Mouse (Mus musculus): ENCODE measurements around the gene Olfr31.

GRCm38 (mm10) chr14:14352606-14353005 lies 30.0 kb downstream of the Olfr31 start:
- no peak for TF ChIP-seq TCF3 (IDR thresholded peaks at IDR 0.05; ENCODE audit: insufficient read length, low read depth)
- no peak for TF ChIP-seq E2F4 (IDR thresholded peaks at IDR 0.05; ENCODE audit: insufficient read depth)
